Mouse (Mus musculus): ENCODE measurements around the gene Osbp2.

GRCm38 (mm10) chr11:3904673-3905072 lies 41.0 kb upstream of the Osbp2 start:
- no peak for TF ChIP-seq MAX (IDR thresholded peaks at IDR 0.05)
- no peak for TF ChIP-seq USF1 (IDR thresholded peaks at IDR 0.05; ENCODE audit: low read depth)
- TF ChIP-seq CTCF (IDR thresholded peaks at IDR 0.05; ENCODE audit: control insufficient read depth, insufficient read depth, insufficient read length) = no peak

Measured in C2C12 (cell line).